Mouse (Mus musculus): Measurements from ENCODE around the gene Man1c1.

DNA sequence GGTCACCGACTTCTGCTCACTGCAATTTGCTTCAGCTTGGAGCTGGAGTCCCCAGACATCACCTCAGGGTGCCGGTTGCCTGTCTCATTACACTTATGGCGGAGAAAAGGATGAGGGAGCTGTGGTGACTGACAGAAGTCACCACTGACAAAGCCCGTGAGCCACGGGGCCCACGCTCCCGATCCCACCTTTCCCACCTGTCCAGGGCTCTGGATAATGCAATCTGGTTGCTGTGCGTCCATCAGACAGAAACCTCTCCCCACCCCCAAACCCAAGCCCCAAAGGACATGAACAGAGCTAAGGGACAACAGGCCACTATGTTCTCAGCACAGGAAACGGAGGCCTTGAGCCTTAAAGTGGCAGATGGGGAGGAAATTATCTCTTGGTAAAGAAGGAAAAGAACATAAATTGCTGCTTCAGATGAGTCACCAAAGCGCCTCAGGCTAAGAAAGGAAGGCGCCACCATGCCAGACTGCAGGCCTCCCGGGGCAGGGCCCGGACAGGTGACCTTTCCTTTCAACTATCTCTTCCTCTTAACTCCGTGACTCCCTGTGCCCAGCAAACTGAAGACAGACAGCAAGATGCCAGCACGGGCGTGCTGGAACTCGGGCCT lies 34.2 kb downstream of the Man1c1 start:
- TF ChIP-seq EP300 (optimal IDR thresholded peaks at IDR 0.05) (no peak), CTCF (IDR thresholded peaks at IDR 0.05; ENCODE audit: low read depth) (no peak)
